Mouse (Mus musculus): Measurements from ENCODE around the gene Cyp2c65. TPM values are rescaled to one million over a fixed set of nuclear protein-coding genes. Genes with fewer than 3 reads are reported as not detected.
A peak's percentile ranks its signal among the peaks of the same experiment; 100 is the strongest.
"Not testable (repeated sequence)": the region's sequence is repeated elsewhere in the genome, so short reads cannot be mapped to it uniquely, and the experiment has no call there.

Gene Cyp2c65
- polyA plus RNA-seq (2012; rRNA removed) (not detected in 2 replicates), polyA plus RNA-seq (2014; fragmentation: Nextera tagmentation; extraction: Ambion mirVana) (not detected in 2 replicates)

DNA sequence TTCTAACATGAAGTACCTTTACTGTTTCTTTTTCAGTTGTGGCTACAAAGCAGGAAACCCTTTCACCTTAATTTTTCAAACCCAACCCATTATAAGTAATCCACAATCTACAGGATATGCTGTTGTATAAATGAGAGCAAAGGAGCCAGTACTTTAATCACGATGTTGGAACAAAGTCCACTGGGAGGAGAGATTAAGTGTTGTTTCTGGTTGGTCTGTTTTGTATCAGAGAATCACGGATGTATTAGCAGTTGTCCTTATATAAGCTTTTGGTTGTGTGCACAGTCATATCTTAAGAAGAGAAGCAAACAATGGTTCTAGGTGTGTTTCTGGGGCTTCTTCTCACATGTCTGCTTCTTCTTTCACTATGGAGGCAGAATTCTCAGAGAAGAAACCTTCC lies at the start of gene Cyp2c65:
Gene Cyp2c65 (plus strand): TSS at position 297 of the 400 bp plus-strand sequence.
- Histone ChIP-seq H3K27ac (no peak within 1 kb of the TSS), H3K9ac (replicated peaks) (no peak within 1 kb of the TSS), H3K4me2 (ENCODE audit: low read depth) (no peak within 1 kb of the TSS), H3K4me1 (replicated peaks; ENCODE audit: control insufficient read depth in 2 of 2, insufficient read depth in 2 of 2, low read length in 1 of 2) (no peaks in the 10 kb centered on the region), H3K9me3 (ENCODE audit: control insufficient read depth, low read length) (no peaks in the 10 kb centered on the region), H3K36me3 (replicated peaks; ENCODE audit: control insufficient read depth, insufficient read depth, low read depth) (no peaks in the 10 kb centered on the region), H3K4me3 (ENCODE audit: insufficient read depth in 1 of 2, low read depth in 2 of 2, low read length in 2 of 2) (no peak within 1 kb of the TSS), H3K27me3 (ENCODE audit: control insufficient read depth, insufficient read depth, low read length) (no peaks in the 10 kb centered on the region)
- WGBS (ENCODE audit: insufficient replicate concordance), result 47% methylated on average over 2 of the region's 2 CpGs
- ATAC-seq (ENCODE audit: insufficient read depth) (no peak), DNase-seq (ENCODE audit: low read depth in 3 of 3, low spot score in 3 of 3) (no peak)
- TF ChIP-seq CTCF (IDR thresholded peaks at IDR 0.05; ENCODE audit: low read depth), result no peak
- TF ChIP-seq EP300 (IDR thresholded peaks at IDR 0.05; ENCODE audit: low read depth), result no peak

DNA sequence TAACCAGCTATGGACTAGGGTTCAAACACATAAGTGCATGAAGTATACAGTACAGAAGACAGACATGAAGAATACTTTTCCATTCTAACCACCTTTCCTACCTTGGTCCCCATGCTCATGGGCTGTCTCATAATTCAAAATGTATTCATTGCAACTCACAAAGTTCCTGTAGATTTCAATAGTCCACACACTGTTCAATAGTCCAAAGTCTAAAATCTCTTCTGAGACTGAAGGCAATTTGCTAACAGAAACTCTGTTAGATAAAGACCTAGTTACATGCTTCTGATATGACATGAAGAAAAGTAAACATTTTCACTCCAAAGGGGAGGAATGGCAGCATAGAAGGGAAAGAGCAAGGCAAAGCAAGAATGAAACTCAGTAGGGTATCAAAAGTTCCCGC lies 2.9 kb upstream of the Cyp2c65 start:
- TF ChIP-seq EP300 (IDR thresholded peaks at IDR 0.05; ENCODE audit: low read depth), result no peak
- TF ChIP-seq CTCF (IDR thresholded peaks at IDR 0.05; ENCODE audit: low read depth), result no peak
- DNase-seq (ENCODE audit: low read depth in 3 of 3, low spot score in 3 of 3), result no peak
- Histone ChIP-seq H3K27me3 (ENCODE audit: control insufficient read depth, insufficient read depth, low read length) (no peaks in the 10 kb centered on the region), H3K9ac (replicated peaks) (no peak overlapping the region), H3K4me3 (ENCODE audit: insufficient read depth in 1 of 2, low read depth in 2 of 2, low read length in 2 of 2) (no peak overlapping the region), H3K27ac (no peak overlapping the region), H3K9me3 (ENCODE audit: control insufficient read depth, low read length) (no peaks in the 10 kb centered on the region), H3K4me2 (ENCODE audit: low read depth) (no peak overlapping the region), H3K36me3 (replicated peaks; ENCODE audit: control insufficient read depth, insufficient read depth, low read depth) (no peaks in the 10 kb centered on the region), H3K4me1 (replicated peaks; ENCODE audit: control insufficient read depth in 2 of 2, insufficient read depth in 2 of 2, low read length in 1 of 2) (no peaks in the 10 kb centered on the region)
- no peak for ATAC-seq (ENCODE audit: insufficient read depth)
- WGBS (ENCODE audit: insufficient replicate concordance), result 64% methylated on average over 1 of the region's 1 CpGs

DNA sequence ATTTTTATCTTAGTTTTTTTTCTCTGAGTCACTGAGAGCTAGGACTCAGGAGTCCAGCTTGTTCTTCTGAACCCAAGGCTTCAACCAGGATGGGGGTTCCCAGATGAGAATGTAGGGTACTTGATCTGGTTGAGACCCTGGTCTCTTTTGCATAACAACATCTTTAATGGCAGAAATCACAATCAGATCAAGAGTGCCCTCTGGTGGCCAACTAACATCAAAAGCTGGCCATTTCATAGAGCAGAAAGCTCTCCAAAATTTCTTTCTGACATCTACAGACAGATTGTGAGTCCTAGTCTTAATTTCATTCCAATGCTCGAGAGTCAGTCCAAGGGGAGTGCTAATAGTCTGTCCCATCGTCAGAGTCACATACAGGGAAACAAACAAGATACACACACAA lies 38.0 kb downstream of the Cyp2c65 start:
- H3K36me3 ChIP-seq (replicated peaks; ENCODE audit: control insufficient read depth, insufficient read depth, low read depth); H3K9ac ChIP-seq (replicated peaks); H3K4me2 ChIP-seq (ENCODE audit: low read depth); H3K27me3 ChIP-seq (ENCODE audit: control insufficient read depth, insufficient read depth, low read length); H3K9me3 ChIP-seq (ENCODE audit: control insufficient read depth, low read length); H3K4me3 ChIP-seq (ENCODE audit: insufficient read depth in 1 of 2, low read depth in 2 of 2, low read length in 2 of 2); ATAC-seq (ENCODE audit: insufficient read depth); H3K4me1 ChIP-seq (replicated peaks; ENCODE audit: control insufficient read depth in 2 of 2, insufficient read depth in 2 of 2, low read length in 1 of 2); H3K27ac ChIP-seq: not testable (repeated sequence)
- WGBS (ENCODE audit: insufficient replicate concordance), result 48% methylated on average over 2 of the region's 2 CpGs
- DNase-seq (ENCODE audit: low read depth in 3 of 3, low spot score in 3 of 3), result peak in 1 of 3 experiments; percentile 1

DNA sequence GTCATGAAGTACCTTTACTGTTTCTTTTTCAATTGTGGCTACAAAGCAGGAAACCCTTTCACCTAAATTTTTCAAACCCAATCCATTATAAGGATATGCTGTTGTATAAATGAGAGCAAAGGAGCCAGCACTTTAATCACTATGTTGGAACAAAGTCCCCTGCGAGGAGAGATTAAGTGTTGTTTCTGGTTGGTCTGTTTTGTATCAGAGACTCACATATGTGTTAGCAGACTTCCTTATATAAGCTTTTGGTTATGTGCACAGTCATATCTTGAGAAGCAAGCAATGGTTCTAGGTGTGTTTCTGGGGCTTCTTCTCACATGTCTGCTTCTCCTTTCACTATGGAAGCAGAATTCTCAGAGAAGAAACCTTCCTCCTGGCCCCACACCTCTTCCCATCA lies 52.8 kb downstream of the Cyp2c65 start, which contains the start of gene Cyp2c66:
Gene Cyp2c66 (plus strand): TSS at position 255 of the 400 bp plus-strand sequence.
- no peak for ATAC-seq (ENCODE audit: insufficient read depth)

More for the DNA sequence above, 52.8 kb downstream of the Cyp2c65 start, which contains the start of gene Cyp2c66:
- no peak within 1 kb of the TSS for H3K4me3 ChIP-seq (ENCODE audit: insufficient read depth in 1 of 2, low read depth in 2 of 2, low read length in 2 of 2)
- no peak within 1 kb of the TSS for H3K4me2 ChIP-seq (ENCODE audit: low read depth)
- no peaks in the 10 kb centered on the region for H3K27me3 ChIP-seq (ENCODE audit: control insufficient read depth, insufficient read depth, low read length)
- no peak within 1 kb of the TSS for H3K27ac ChIP-seq
- TF ChIP-seq EP300 (IDR thresholded peaks at IDR 0.05; ENCODE audit: low read depth) (no peak), CTCF (IDR thresholded peaks at IDR 0.05; ENCODE audit: low read depth) (no peak)
- H3K4me1 ChIP-seq (replicated peaks; ENCODE audit: control insufficient read depth in 2 of 2, insufficient read depth in 2 of 2, low read length in 1 of 2), result no peaks in the 10 kb centered on the region
- no peak within 1 kb of the TSS for H3K9ac ChIP-seq (replicated peaks)
- H3K36me3 ChIP-seq (replicated peaks; ENCODE audit: control insufficient read depth, insufficient read depth, low read depth), result no peaks in the 10 kb centered on the region
- WGBS (ENCODE audit: insufficient replicate concordance), result 48% methylated on average over 1 of the region's 1 CpGs
- H3K9me3 ChIP-seq (ENCODE audit: control insufficient read depth, low read length), result no peaks in the 10 kb centered on the region
- no peak for DNase-seq (ENCODE audit: low read depth in 3 of 3, low spot score in 3 of 3)

Other genes with a start within 250 kb of the Cyp2c65 start
- gene Noc3l, start 241.8 kb upstream of the Cyp2c65 start, polyA plus RNA-seq (2012; rRNA removed), result 3.3 and 5.1 TPM in 2 replicates
- gene Noc3l, start 241.8 kb upstream of the Cyp2c65 start, polyA plus RNA-seq (2014; fragmentation: Nextera tagmentation; extraction: Ambion mirVana), result 3.5 and 4.0 TPM in 2 replicates
- 1.4 and 1.9 TPM in 2 replicates for gene Tbc1d12, start 224.4 kb upstream of the Cyp2c65 start, polyA plus RNA-seq (2012; rRNA removed)
- 1.5 and 2.0 TPM in 2 replicates for gene Tbc1d12, start 224.4 kb upstream of the Cyp2c65 start, polyA plus RNA-seq (2014; fragmentation: Nextera tagmentation; extraction: Ambion mirVana)
- 6.6 and 12.6 TPM in 2 replicates for gene Hells, start 130.1 kb upstream of the Cyp2c65 start, polyA plus RNA-seq (2012; rRNA removed)
- 26.1 and 27.8 TPM in 2 replicates for gene Hells, start 130.1 kb upstream of the Cyp2c65 start, polyA plus RNA-seq (2014; fragmentation: Nextera tagmentation; extraction: Ambion mirVana)
- gene Cyp2c55, start 54.0 kb upstream of the Cyp2c65 start, polyA plus RNA-seq (2012; rRNA removed), result 0.02 and 0.03 TPM in 2 replicates
- not detected in 2 replicates for gene Cyp2c55, start 54.0 kb upstream of the Cyp2c65 start, polyA plus RNA-seq (2014; fragmentation: Nextera tagmentation; extraction: Ambion mirVana)
- gene Cyp2c66, start 52.9 kb downstream of the Cyp2c65 start, polyA plus RNA-seq (2012; rRNA removed), result not detected in 2 replicates
- not detected in 2 replicates for gene Cyp2c66, start 52.9 kb downstream of the Cyp2c65 start, polyA plus RNA-seq (2014; fragmentation: Nextera tagmentation; extraction: Ambion mirVana)
- gene Cyp2c29, start 208.4 kb downstream of the Cyp2c65 start, polyA plus RNA-seq (2012; rRNA removed), result not detected in 2 replicates
- gene Cyp2c29, start 208.4 kb downstream of the Cyp2c65 start, polyA plus RNA-seq (2014; fragmentation: Nextera tagmentation; extraction: Ambion mirVana), result not detected in 2 replicates